Mouse (Mus musculus) stomach, postnatal 0 days (tissue): ENCODE measurements at regions not wholly inside any gene's neighbourhood (a gene's known extent, or its start where the extent isn't known, plus 50 kb on each side); places are given as distances from the start of the nearest gene placed in this dataset.

Experiments used
- CTCF ChIP-seq: IDR thresholded peaks from 2 replicates; pipeline ENCODE4 v1.5.1; 2016; ENCODE audit warnings: antibody characterized with exemption, low read depth, mild to moderate bottlenecking, moderate library complexity
- EP300 ChIP-seq: optimal IDR thresholded peaks from 2 replicates; pipeline ENCODE3; 2016; ENCODE audit warnings: antibody characterized with exemption

DNA sequence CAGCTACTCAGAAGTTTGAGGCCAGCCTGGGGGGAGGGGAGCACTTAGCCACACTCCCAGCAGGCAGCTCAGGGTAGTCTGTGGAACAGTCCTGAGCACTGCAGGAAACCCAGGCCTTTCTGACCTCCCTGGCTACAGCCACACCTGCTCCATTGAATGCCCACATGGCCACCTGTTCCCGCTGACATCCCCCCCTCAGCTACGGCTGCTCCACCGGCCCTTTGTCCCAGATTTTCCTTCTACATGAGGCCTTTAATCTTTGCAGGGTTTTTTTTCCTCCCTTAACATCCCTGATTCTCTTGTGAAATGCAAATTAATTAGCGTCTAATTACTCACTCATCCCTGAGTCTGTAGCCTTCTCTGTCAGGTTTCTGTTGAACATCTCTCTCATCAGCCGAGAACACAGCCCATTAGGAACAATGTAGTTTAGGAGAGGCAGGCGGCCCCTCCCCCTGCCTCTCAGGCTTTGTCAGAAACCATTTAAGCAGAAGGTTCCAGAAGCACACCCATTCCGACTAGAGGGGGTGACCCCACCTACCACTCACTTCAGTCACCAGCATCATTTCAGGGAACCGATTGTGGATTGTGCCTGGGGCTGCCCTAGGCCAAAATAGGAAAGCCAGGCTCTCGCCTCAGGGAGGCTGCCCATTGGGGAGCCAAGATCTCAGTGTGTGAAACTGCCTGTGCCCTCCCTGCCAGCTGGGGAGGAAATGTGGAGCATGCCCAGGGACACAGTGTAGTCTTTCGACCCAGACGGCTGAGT lies 78.8 kb upstream of the Tle3 start:
- TF ChIP-seq CTCF (no peak), EP300 (no peak)
